Mouse (Mus musculus): Measurements from ENCODE around the gene Metrn.

DNA sequence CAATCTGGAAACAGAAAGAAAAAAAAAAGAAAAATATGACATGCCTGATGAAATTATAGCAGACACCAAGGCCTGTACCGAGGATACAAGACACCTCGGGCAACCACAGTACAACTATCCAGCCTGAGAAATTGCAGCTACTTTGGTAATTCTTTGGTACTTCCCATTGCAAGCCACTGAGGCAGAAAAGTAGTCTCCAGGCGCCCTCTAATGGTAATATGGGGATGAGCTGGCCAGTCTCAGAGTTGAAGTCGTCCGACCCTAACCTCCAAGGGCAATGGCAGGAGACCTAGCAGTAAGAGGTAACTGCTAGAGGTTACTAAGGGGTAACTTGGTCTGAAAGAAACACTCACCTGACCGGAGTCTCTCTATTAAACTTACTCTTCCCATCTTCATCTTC lies 4.1 kb upstream of the Metrn start:
- TF ChIP-seq CTCF (IDR thresholded peaks at IDR 0.05; ENCODE audit: borderline replicate concordance, insufficient read depth, low read length) (peak; percentile 26; the same call in 1 of the 2 replicates), POLR2A (IDR thresholded peaks at IDR 0.05; ENCODE audit: low read depth, low read length) (no peak)

All from embryonic fibroblast, embryonic 13.5 days (primary cell).